Mouse (Mus musculus) right cerebral cortex, postnatal 10 days (tissue): ENCODE results near the gene Rela.

Source experiments
- DNase-seq, 2 experiments: peaks; one replicate each; pipeline ENCODE4 v3.0.0; 2021; ENCODE audit warnings: low spot score in 2 of 2

Rela gene

GRCm38 (mm10) chr19:5637069-5638047 lies at the start of gene Rela:
TSS of gene Rela (plus strand) at chr19:5637483.
- DNase-seq = peak; percentile 91 to 92

GRCm38 (mm10) chr19:5589159-5589558 lies 48.1 kb upstream of the Rela start:
- no peak for DNase-seq

- no peak for DNase-seq
These were observed 45.4 kb upstream of the Rela start for GRCm38 (mm10) chr19:5591888-5592287.

GRCm38 (mm10) chr19:5599224-5599623 lies 38.1 kb upstream of the Rela start:
- DNase-seq = no peak

- peak; percentile 87 to 90 for DNase-seq
These were observed 35.3 kb upstream of the Rela start, which contains the start of gene Rnaseh2c for GRCm38 (mm10) chr19:5601752-5602541. TSS of gene Rnaseh2c (plus strand) at chr19:5601873.

GRCm38 (mm10) chr19:5603664-5604063 lies 33.6 kb upstream of the Rela start:
- DNase-seq = no peak

- DNase-seq = peak in 1 of 2 experiments; percentile 37
These were observed 32.2 kb upstream of the Rela start for GRCm38 (mm10) chr19:5605126-5605525.

- DNase-seq = peak in 1 of 2 experiments; percentile 46
These were observed 31.1 kb upstream of the Rela start for GRCm38 (mm10) chr19:5606196-5606595.

GRCm38 (mm10) chr19:5607705-5608410 lies 29.4 kb upstream of the Rela start:
- DNase-seq = no peak

- DNase-seq = peak in 1 of 2 experiments; percentile 51
These were observed 28.6 kb upstream of the Rela start for GRCm38 (mm10) chr19:5608707-5609106.

GRCm38 (mm10) chr19:5609171-5609546 lies 28.1 kb upstream of the Rela start:
- no peak for DNase-seq

GRCm38 (mm10) chr19:5609547-5610404 lies 27.5 kb upstream of the Rela start, which contains the start of gene Kat5:
TSS of gene Kat5 (minus strand) at chr19:5610237.
- peak; percentile 93 to 94 for DNase-seq

GRCm38 (mm10) chr19:5611973-5612372 lies 25.3 kb upstream of the Rela start:
- DNase-seq = no peak

GRCm38 (mm10) chr19:5612762-5613411 lies 24.4 kb upstream of the Rela start:
- DNase-seq = no peak

- no peak for DNase-seq
These were observed 22.3 kb upstream of the Rela start for GRCm38 (mm10) chr19:5614953-5615352.

- DNase-seq = no peak
These were observed 17.3 kb upstream of the Rela start for GRCm38 (mm10) chr19:5620007-5620406.

GRCm38 (mm10) chr19:5621884-5622283 lies 15.4 kb upstream of the Rela start:
- DNase-seq = no peak

GRCm38 (mm10) chr19:5625311-5625710 lies 12.0 kb upstream of the Rela start:
- DNase-seq = no peak

- DNase-seq = no peak
These were observed 7.4 kb upstream of the Rela start for GRCm38 (mm10) chr19:5629907-5630306.

- no peak for DNase-seq
These were observed 5.2 kb upstream of the Rela start for GRCm38 (mm10) chr19:5632120-5632519.
